Mouse (Mus musculus) hindbrain, postnatal 0 days (tissue): ENCODE results near the gene Hdac9. TPM values are rescaled to one million over a fixed set of nuclear protein-coding genes. Genes with fewer than 3 reads are reported as not detected.

Experiments
- ATAC-seq: fragments of 200-750 bp; cut with Nextera tagmentation; 2 replicates; pipeline ENCODE4 v1.8.0; 2017; ENCODE audit warnings: mild to moderate bottlenecking, moderate TSS enrichment, moderate library complexity
- DNase-seq: peaks from one replicate; pipeline ENCODE4 v3.0.0-alpha.2; 2015; ENCODE audit warnings: low spot score
- H3K27ac ChIP-seq: fragments of 300-500 bp; sonication (generic); 2 replicates; pipeline ENCODE4 v1.5.1; 2014; ENCODE audit warnings: mild to moderate bottlenecking
- H3K27me3 ChIP-seq: fragments of 300-500 bp; sonication (generic); 2 replicates; pipeline ENCODE4 v1.6.1; 2014; ENCODE audit warnings: low read length, mixed read lengths; ENCODE audit not compliant: insufficient read depth
- H3K36me3 ChIP-seq: fragments of 300-500 bp; sonication (generic); 2 replicates; pipeline ENCODE4 v1.6.1; 2014; ENCODE audit warnings: low read length, mixed read lengths; ENCODE audit not compliant: insufficient read depth
- H3K4me1 ChIP-seq: fragments of 300-500 bp; sonication (generic); 2 replicates; pipeline ENCODE4 v1.6.1; 2014; ENCODE audit warnings: antibody characterized with exemption, low read length, mixed read lengths; ENCODE audit not compliant: insufficient read depth
- H3K4me2 ChIP-seq: fragments of 300-500 bp; sonication (generic); 2 replicates; pipeline ENCODE4 v1.6.1; 2014; ENCODE audit warnings: low read depth, mild to moderate bottlenecking, low read length, moderate library complexity, mixed read lengths
- H3K4me3 ChIP-seq: fragments of 300-500 bp; sonication (generic); 2 replicates; pipeline ENCODE4 v1.5.1; 2014; ENCODE audit warnings: low read length
- H3K9ac ChIP-seq: fragments of 300-500 bp; sonication (generic); replicated peaks from 2 replicates; pipeline ENCODE4 v1.6.1; 2014; ENCODE audit warnings: mild to moderate bottlenecking, low read length, moderate library complexity, mixed read lengths
- H3K9me3 ChIP-seq: fragments of 300-500 bp; sonication (generic); 2 replicates; pipeline ENCODE4 v1.6.1; 2016; ENCODE audit warnings: low read length, mixed read lengths
- CTCF ChIP-seq: IDR thresholded peaks from 2 replicates; pipeline ENCODE4 v1.5.1; 2016; ENCODE audit warnings: antibody characterized with exemption, control low read depth, low read depth
- WGBS: fragments of 180-500 bp; shearing (Covaris S2); extraction: QIAGEN DNeasy Blood & Tissue Kit; methylation state at CpG from one replicate; pipeline ENCODE4 v1.1.7; 2014; 5-methylcytosine and 5-hydroxymethylcytosine counted together
- polyA plus RNA-seq: library from polyadenylated mRNA; unstranded; fragments of >200 nt; fragmentation: Nextera tagmentation; extraction: Ambion mirVana; gene quantifications from 2 replicates; pipeline ENCODE4 v1.2.1, GENCODE M21; 2015
- total RNA-seq: library from RNA; depleted of rRNA; stranded (reverse); fragments of >200 nt; gene quantifications from 2 replicates; pipeline ENCODE4 v1.2.3, GENCODE M21; 2014

The Hdac9 gene
- total and polyA plus RNA-seq, 2 experiments from 2014 or later, result 12.2 to 14.8 TPM

DNA sequence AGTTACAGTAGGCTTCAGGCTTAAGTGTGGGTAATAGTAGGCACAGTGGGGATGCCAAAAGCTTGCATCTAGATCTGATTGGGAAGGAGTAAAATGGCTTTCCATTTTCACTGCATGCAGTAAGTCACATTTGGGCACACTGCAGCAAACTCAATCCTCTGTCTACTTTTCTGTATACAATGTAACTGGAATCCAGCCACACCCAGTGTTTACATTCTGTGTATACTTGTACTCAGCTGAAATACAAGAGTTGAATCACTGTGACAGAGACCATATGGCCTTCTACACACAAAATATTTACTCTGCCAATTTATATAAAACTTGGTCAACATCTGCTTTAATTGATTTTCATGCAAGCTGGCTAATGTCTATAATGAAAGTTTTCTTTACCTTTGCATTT lies 362.1 kb downstream of the Hdac9 start:
- ATAC-seq, result no peak
- no peak for DNase-seq
- no peaks in the 10 kb centered on the region for H3K27me3 ChIP-seq
- no peak overlapping the region for H3K27ac ChIP-seq
- H3K9ac ChIP-seq, result no peak overlapping the region
- H3K4me2 ChIP-seq, result no peak overlapping the region
- no peaks in the 10 kb centered on the region for H3K9me3 ChIP-seq
- TF ChIP-seq CTCF, result no peak
- H3K36me3 ChIP-seq, result no peaks in the 10 kb centered on the region
- no peaks in the 10 kb centered on the region for H3K4me1 ChIP-seq
- no peak overlapping the region for H3K4me3 ChIP-seq

DNA sequence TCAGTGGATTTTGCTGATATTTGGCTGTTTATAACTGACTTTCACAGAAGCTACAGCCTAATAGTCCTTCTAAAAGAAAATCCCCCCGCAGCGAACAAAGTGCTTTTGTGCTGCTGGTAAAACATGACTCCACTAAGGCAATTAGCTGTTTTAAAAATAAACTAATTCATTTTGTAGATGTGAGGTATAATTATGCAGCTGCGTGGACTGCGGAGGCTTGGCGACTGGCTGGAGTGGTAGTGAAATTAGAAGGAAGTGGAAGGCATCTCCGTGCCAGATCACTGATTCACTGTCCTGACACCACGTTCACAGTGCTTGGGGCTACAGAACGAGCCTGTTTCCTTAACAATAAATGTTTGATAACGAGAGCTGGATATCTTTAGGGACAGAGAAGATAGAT lies 366.6 kb downstream of the Hdac9 start:
- Histone ChIP-seq H3K9me3 (no peaks in the 10 kb centered on the region), H3K27ac (no peak overlapping the region), H3K4me2 (no peak overlapping the region), H3K4me3 (no peak overlapping the region), H3K4me1 (no peaks in the 10 kb centered on the region), H3K9ac (no peak overlapping the region), H3K27me3 (no peaks in the 10 kb centered on the region), H3K36me3 (no peaks in the 10 kb centered on the region)
- WGBS, result 58% methylated on average over 9 of the region's 9 CpGs
- no peak for ATAC-seq
- TF ChIP-seq CTCF, result no peak
- no peak for DNase-seq

DNA sequence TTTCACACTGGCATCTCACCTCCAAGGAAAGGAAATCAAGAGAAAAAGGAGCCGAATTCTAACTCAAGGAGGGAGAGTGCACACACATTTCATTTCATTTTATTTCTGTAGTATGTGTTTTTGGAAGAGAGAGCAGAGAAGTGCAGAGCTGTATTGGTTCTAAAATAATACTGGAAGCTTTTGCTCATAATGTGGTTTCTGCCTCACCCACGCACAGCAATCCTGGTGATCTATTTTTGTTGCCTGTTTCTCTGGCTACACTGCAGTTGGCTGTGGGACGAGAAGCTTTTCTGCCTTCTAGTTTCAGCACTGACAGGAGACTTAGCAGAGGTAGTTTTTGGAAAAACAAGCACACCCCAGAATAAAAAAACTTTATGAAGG lies 387.7 kb downstream of the Hdac9 start:
- Histone ChIP-seq H3K27ac (peak overlapping the region; percentile 71), H3K4me2 (peak overlapping the region; percentile 59), H3K9me3 (no peaks in the 10 kb centered on the region), H3K9ac (no peak overlapping the region), H3K4me1 (no peaks in the 10 kb centered on the region), H3K4me3 (peak overlapping the region; percentile 38), H3K27me3 (no peaks in the 10 kb centered on the region), H3K36me3 (no peaks in the 10 kb centered on the region)
- DNase-seq, result peak; percentile 46
- ATAC-seq, result peak; percentile 18; the same call in 1 of the 2 replicates
- 9% methylated on average over 3 of the region's 3 CpGs for WGBS
- no peak for TF ChIP-seq CTCF

DNA sequence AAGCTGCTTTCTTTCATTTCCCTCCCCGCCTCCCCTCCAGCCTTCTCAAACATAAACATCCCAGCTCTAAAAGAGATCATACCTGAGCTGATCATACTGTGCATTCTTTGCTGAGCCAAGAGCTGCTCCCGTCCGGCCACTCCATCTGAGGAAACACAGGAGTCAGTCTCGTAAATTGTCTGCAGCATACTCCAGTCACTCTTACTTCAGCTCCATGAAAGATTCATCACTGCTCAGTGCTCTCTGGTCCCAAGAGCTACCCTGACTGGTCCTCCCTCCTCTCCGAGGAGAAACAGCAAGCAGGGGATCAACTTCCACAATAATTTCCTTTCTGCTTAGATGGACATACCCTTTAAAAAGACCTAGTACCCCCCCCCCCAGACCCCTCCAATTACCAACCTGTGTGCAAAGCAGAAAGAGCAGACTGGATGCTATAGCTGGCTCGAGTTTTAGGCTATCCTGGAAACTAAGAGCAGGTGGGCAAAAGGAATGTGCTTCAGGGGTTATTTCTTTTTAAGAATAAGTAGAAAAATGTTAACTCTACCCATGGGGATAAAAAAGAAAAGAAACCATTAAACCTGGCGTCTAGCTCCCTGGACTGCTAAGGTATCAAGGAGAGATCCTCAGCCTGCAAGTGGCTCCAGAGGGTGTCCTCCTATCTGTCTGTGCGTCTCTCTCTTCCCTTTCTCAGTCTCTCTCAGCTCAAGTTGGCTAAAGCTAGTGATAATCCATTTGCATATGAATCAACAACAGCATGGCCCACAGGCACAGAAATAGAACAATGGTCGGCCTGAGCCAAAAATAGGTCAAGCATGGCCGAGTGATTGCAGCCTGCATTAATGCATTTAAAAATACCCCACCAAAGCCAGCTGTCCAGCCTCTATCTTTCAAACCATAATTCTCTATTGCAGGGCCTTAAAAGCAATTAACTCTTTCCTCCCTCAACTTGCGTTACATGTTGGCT lies 388.4 kb downstream of the Hdac9 start:
- no peak for TF ChIP-seq CTCF
- peak overlapping the region; percentile 38 for H3K4me3 ChIP-seq
- DNase-seq (peak; percentile 78), ATAC-seq (peak; percentile 88)
- H3K36me3 ChIP-seq, result no peaks in the 10 kb centered on the region
- 10% methylated on average over 11 of the region's 11 CpGs for WGBS
- H3K4me2 ChIP-seq, result peak overlapping the region; percentile 59
- H3K27ac ChIP-seq, result peak overlapping the region; percentile 71
- H3K9me3 ChIP-seq, result no peaks in the 10 kb centered on the region
- H3K4me1 ChIP-seq, result no peaks in the 10 kb centered on the region
- H3K27me3 ChIP-seq, result no peaks in the 10 kb centered on the region
- peak overlapping the region; percentile 43; the same call in 1 of the 2 replicates for H3K9ac ChIP-seq

DNA sequence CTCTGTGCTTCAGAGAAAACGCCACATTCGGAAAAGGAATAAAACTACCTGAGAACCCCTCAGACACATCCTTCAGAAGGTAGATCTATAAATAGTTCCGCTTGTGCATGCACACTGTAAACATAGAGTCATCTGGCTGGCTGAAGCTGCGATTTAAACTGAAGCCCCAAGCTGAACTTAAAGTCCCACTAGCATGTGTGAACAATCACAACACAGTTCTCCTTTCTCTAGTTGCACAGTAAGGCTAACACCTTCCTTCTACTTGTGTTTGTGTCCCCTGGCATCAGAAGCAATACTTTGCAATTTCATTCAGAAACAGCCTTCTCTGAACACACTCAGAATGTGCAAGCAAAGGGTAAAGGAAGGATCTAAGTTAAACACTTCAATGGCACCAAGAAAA lies 389.1 kb downstream of the Hdac9 start:
- WGBS, result 41% methylated on average over 4 of the region's 4 CpGs
- H3K27ac ChIP-seq, result peak overlapping the region; percentile 71; the same call in 1 of the 2 replicates
- peak; percentile 4 for DNase-seq

DNA sequence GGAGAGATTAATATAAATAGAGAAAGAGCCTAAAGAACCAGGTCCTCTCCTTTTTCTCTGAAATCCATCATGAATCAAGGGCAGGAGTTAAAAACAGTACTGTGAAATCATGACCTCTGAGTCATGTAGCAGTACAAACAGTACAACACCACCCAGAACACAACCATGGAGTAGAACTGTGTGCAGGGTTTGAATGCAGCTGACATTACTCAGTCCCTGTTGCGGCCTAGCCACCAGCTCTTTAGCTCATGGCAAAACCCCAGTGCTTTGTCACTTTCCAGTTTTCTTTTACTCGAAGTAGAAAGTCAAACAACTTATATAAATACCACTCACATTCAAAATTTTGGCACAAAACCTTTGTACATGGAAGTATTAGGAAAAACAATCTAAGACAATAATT lies 395.4 kb downstream of the Hdac9 start:
- no peaks in the 10 kb centered on the region for H3K4me1 ChIP-seq
- H3K9me3 ChIP-seq, result no peaks in the 10 kb centered on the region
- H3K9ac ChIP-seq, result no peak overlapping the region
- H3K27me3 ChIP-seq, result no peaks in the 10 kb centered on the region
- no peak for ATAC-seq
- WGBS, result 88% methylated on average over 2 of the region's 2 CpGs
- no peak overlapping the region for H3K4me2 ChIP-seq
- no peak overlapping the region for H3K4me3 ChIP-seq
- H3K36me3 ChIP-seq, result no peaks in the 10 kb centered on the region
- no peak for TF ChIP-seq CTCF
- DNase-seq, result no peak
- no peak overlapping the region for H3K27ac ChIP-seq

More for the DNA sequence above, 389.1 kb downstream of the Hdac9 start:
- no peak for ATAC-seq
- Histone ChIP-seq H3K9ac (peak overlapping the region; percentile 43; the same call in 1 of the 2 replicates), H3K4me1 (no peaks in the 10 kb centered on the region), H3K4me2 (peak overlapping the region; percentile 59), H3K36me3 (no peaks in the 10 kb centered on the region), H3K27me3 (no peaks in the 10 kb centered on the region), H3K9me3 (no peaks in the 10 kb centered on the region), H3K4me3 (peak overlapping the region; percentile 38)
- no peak for TF ChIP-seq CTCF
